Mouse (Mus musculus) lung, adult 2 months (tissue): Measurements from ENCODE around the gene Ccnb1ip1.

Experiments
- CTCF ChIP-seq: fragments of 200-500 bp; IDR thresholded peaks from 2 replicates; pipeline ENCODE4 v1.5.1; 2011; ENCODE audit warnings: mild to moderate bottlenecking, low read length, control low read depth; ENCODE audit not compliant: insufficient read depth
- POLR2A ChIP-seq: fragments of 200-500 bp; IDR thresholded peaks from 2 replicates; pipeline ENCODE4 v1.6.1; 2011; ENCODE audit warnings: low read depth, mild to moderate bottlenecking, control low read depth, low read length, borderline replicate concordance; ENCODE audit errors: extremely low read depth

DNA sequence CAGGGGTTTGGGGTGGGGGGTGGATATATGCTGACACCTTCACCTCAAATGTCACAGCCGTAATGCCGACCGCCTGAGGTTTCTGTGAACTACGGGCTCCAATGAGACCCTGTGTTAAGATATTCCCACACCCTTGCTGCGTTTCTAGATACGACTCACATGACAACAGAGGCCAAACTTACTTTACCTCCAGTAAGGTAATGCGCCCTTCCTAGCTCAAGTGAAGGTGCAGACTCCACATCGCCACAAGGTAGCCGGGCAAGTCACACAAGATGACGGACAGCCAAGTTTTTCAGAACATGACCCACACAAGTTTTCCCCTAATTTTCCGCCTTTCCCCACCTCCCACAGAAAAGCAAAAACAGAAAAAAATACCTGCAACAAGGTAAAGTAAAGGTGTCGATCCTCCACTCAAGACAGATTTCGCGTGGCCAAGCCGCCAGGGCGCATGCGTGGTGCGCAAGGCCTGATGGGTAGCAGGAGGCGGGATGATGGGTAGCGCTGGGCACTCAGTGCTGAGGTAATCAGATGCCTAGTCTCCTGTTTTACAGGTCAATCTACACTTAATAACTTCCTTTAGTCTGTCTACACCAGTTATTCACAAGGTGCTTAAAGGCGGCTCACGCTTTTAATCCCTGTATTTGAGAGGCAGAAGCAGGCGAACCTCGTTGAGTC, 12.1 kb downstream of the Ccnb1ip1 start:
- TF ChIP-seq CTCF (no peak), POLR2A (no peak)
